Mouse (Mus musculus): ENCODE data around the gene Rassf6. TPM values are rescaled to one million over a fixed set of nuclear protein-coding genes. Genes with fewer than 3 reads are reported as not detected.

The Rassf6 gene
- polyA plus RNA-seq, 1 experiment, result not detected

GRCm38 (mm10) chr5:90611996-90612611 lies 28.4 kb downstream of the Rassf6 start:
- no peaks in the 10 kb centered on the region for H3K4me1 ChIP-seq (ENCODE audit: control insufficient read depth, insufficient read depth, low read length)
- WGBS, result 68% methylated on average over 6 of the region's 6 CpGs
- H3K4me3 ChIP-seq (ENCODE audit: insufficient read depth, low read depth, low read length), result no peak overlapping the region
- no peak for TF ChIP-seq POLR2A (IDR thresholded peaks at IDR 0.05; ENCODE audit: insufficient read depth, low read depth, low read length)
- no peak for TF ChIP-seq CTCF (IDR thresholded peaks at IDR 0.05; ENCODE audit: insufficient read depth, low read depth, low read length)
- H3K27ac ChIP-seq (ENCODE audit: insufficient read depth, low read depth, low read length), result no peak overlapping the region

DNA sequence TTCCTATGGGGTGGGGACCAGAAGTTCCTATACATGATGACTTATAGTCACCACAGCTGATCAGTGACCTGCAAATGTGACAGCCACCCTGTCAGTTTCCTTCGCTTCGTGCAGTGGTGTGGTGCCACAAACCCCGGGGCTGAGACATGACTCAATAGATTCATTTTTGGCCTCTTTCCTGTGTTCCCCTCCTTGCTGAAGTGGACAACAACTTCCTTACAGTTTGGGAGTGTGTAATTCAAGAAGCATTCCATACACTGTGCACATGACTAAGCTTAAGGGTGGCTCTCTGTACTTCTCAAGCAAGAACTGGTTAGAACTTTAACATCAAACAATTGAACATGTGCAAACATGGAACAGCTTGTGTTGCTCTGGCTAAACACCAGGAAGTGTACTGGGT lies 29.1 kb downstream of the Rassf6 start:
- no peak overlapping the region for H3K27ac ChIP-seq (ENCODE audit: insufficient read depth, low read depth, low read length)
- no peak overlapping the region for H3K4me3 ChIP-seq (ENCODE audit: insufficient read depth, low read depth, low read length)
- 77% methylated on average over 3 of the region's 3 CpGs for WGBS
- TF ChIP-seq POLR2A (IDR thresholded peaks at IDR 0.05; ENCODE audit: insufficient read depth, low read depth, low read length), result no peak
- no peak for TF ChIP-seq CTCF (IDR thresholded peaks at IDR 0.05; ENCODE audit: insufficient read depth, low read depth, low read length)
- H3K4me1 ChIP-seq (ENCODE audit: control insufficient read depth, insufficient read depth, low read length), result no peaks in the 10 kb centered on the region

DNA sequence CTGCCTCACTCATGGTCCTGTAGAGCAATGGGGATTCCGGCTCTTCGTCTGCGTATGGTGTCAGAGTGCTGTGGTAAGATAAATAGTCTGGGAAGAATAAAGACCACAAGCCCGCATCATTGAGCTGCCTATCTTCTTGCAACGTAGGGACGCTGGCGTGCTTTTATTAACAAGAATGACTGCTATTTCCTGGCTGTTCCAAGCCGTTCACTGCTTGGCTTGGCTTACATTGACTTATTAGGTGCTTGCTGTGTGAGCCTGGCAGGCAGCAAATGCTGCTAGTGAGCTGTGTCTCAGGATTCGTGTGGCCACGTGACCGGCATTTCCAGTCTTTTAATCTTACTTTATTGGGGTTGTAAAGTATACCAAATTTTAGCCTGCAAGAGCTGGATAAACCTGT lies 31.6 kb downstream of the Rassf6 start:
- no peak overlapping the region for H3K27ac ChIP-seq (ENCODE audit: insufficient read depth, low read depth, low read length)
- WGBS, result 75% methylated on average over 11 of the region's 11 CpGs
- TF ChIP-seq CTCF (IDR thresholded peaks at IDR 0.05; ENCODE audit: insufficient read depth, low read depth, low read length), result no peak
- no peak for TF ChIP-seq POLR2A (IDR thresholded peaks at IDR 0.05; ENCODE audit: insufficient read depth, low read depth, low read length)
- no peak overlapping the region for H3K4me3 ChIP-seq (ENCODE audit: insufficient read depth, low read depth, low read length)
- H3K4me1 ChIP-seq (ENCODE audit: control insufficient read depth, insufficient read depth, low read length), result no peaks in the 10 kb centered on the region

- Histone ChIP-seq H3K4me1 (ENCODE audit: control insufficient read depth, insufficient read depth, low read length) (no peaks in the 10 kb centered on the region), H3K4me3 (ENCODE audit: insufficient read depth, low read depth, low read length) (no peak overlapping the region), H3K27ac (ENCODE audit: insufficient read depth, low read depth, low read length) (no peak overlapping the region)
- 39% methylated on average over 13 of the region's 13 CpGs for WGBS
- TF ChIP-seq POLR2A (IDR thresholded peaks at IDR 0.05; ENCODE audit: insufficient read depth, low read depth, low read length) (no peak), CTCF (IDR thresholded peaks at IDR 0.05; ENCODE audit: insufficient read depth, low read depth, low read length) (no peak)
These were observed 37.0 kb downstream of the Rassf6 start for GRCm38 (mm10) chr5:90603407-90603923.

GRCm38 (mm10) chr5:90601469-90601868 lies 39.0 kb downstream of the Rassf6 start:
- Histone ChIP-seq H3K4me1 (ENCODE audit: control insufficient read depth, insufficient read depth, low read length) (no peaks in the 10 kb centered on the region), H3K4me3 (ENCODE audit: insufficient read depth, low read depth, low read length) (no peak overlapping the region), H3K27ac (ENCODE audit: insufficient read depth, low read depth, low read length) (no peak overlapping the region)
- TF ChIP-seq POLR2A (IDR thresholded peaks at IDR 0.05; ENCODE audit: insufficient read depth, low read depth, low read length) (no peak), CTCF (IDR thresholded peaks at IDR 0.05; ENCODE audit: insufficient read depth, low read depth, low read length) (no peak)
- WGBS, result 17% methylated on average over 6 of the region's 6 CpGs

- Histone ChIP-seq H3K27ac (ENCODE audit: insufficient read depth, low read depth, low read length) (no peak overlapping the region), H3K4me3 (ENCODE audit: insufficient read depth, low read depth, low read length) (no peak overlapping the region), H3K4me1 (ENCODE audit: control insufficient read depth, insufficient read depth, low read length) (no peaks in the 10 kb centered on the region)
- no peak for TF ChIP-seq CTCF (IDR thresholded peaks at IDR 0.05; ENCODE audit: insufficient read depth, low read depth, low read length)
- no peak for TF ChIP-seq POLR2A (IDR thresholded peaks at IDR 0.05; ENCODE audit: insufficient read depth, low read depth, low read length)
- WGBS, result 84% methylated on average over 6 of the region's 6 CpGs
These were observed 44.3 kb downstream of the Rassf6 start for GRCm38 (mm10) chr5:90596155-90596554.

DNA sequence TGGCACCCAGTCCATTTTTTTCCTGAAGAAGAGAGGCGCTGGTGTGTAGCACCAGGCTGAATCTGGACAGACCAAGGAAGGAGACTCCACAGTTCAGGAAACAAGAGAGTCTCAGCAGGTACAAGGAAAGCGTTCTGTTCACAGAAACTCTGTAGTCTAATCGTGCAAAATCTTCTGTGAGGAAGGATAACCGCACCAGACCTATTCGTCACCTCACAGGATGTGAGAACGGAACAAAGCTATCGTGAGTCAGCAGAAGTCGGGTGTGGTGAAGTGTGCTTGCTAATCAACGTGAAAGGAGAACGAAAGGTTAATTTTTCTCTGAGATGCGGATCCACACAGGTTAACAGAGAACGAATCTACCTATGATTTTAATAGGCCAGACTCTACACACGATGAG lies 45.5 kb downstream of the Rassf6 start:
- WGBS, result 88% methylated on average over 13 of the region's 13 CpGs
- H3K4me3 ChIP-seq (ENCODE audit: insufficient read depth, low read depth, low read length), result no peak overlapping the region
- TF ChIP-seq CTCF (IDR thresholded peaks at IDR 0.05; ENCODE audit: insufficient read depth, low read depth, low read length) (no peak), POLR2A (IDR thresholded peaks at IDR 0.05; ENCODE audit: insufficient read depth, low read depth, low read length) (no peak)

GRCm38 (mm10) chr5:90591936-90592335 lies 48.5 kb downstream of the Rassf6 start:
- no peaks in the 10 kb centered on the region for H3K4me1 ChIP-seq (ENCODE audit: control insufficient read depth, insufficient read depth, low read length)
- no peak overlapping the region for H3K27ac ChIP-seq (ENCODE audit: insufficient read depth, low read depth, low read length)
- TF ChIP-seq CTCF (IDR thresholded peaks at IDR 0.05; ENCODE audit: insufficient read depth, low read depth, low read length) (no peak), POLR2A (IDR thresholded peaks at IDR 0.05; ENCODE audit: insufficient read depth, low read depth, low read length) (no peak)
- no peak overlapping the region for H3K4me3 ChIP-seq (ENCODE audit: insufficient read depth, low read depth, low read length)
- 85% methylated on average over 6 of the region's 6 CpGs for WGBS

More for the DNA sequence above, 45.5 kb downstream of the Rassf6 start:
- Histone ChIP-seq H3K27ac (ENCODE audit: insufficient read depth, low read depth, low read length) (no peak overlapping the region), H3K4me1 (ENCODE audit: control insufficient read depth, insufficient read depth, low read length) (no peaks in the 10 kb centered on the region)

DNA sequence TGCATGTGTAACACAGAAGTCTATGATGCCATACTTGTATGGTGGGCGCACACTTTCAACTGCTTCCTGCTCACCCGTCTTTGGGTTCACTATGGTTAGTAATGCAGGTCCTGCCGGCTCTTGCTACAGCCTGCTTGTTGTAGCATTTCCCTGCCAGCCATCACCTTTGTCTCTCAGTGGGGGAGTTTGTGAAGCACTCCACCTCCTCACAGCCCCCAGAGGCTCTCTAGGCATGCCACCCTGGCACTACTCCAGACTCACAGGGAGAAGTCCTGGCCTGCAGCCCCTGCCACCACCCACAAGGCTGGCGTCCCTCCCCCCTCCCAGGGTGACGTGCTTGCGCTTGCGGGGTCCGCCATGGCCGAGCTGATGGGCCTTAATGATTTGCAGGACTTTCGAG lies 49.8 kb downstream of the Rassf6 start:
- H3K4me1 ChIP-seq (ENCODE audit: control insufficient read depth, insufficient read depth, low read length), result no peaks in the 10 kb centered on the region
- H3K27ac ChIP-seq (ENCODE audit: insufficient read depth, low read depth, low read length), result no peak overlapping the region
- TF ChIP-seq POLR2A (IDR thresholded peaks at IDR 0.05; ENCODE audit: insufficient read depth, low read depth, low read length), result no peak
- TF ChIP-seq CTCF (IDR thresholded peaks at IDR 0.05; ENCODE audit: insufficient read depth, low read depth, low read length), result no peak
- WGBS, result 65% methylated on average over 10 of the region's 10 CpGs
- no peak overlapping the region for H3K4me3 ChIP-seq (ENCODE audit: insufficient read depth, low read depth, low read length)

All from olfactory bulb, adult 2 months (tissue).